Mouse (Mus musculus): ENCODE data around the gene Myo9a.

The Myo9a gene

GRCm38 (mm10) chr9:59750267-59751065 lies at the start of gene Myo9a, which contains the start of gene Senp8:
Gene Myo9a (plus strand): TSS chr9:59750896.
Gene Senp8 (minus strand): TSS chr9:59750710.
- DNase-seq (ENCODE audit: low spot score): peak; percentile 99

GRCm38 (mm10) chr9:59701094-59701493 lies 49.6 kb upstream of the Myo9a start:
- DNase-seq (ENCODE audit: low spot score): no peak

- DNase-seq (ENCODE audit: low spot score): no peak
These were observed 47.6 kb upstream of the Myo9a start for GRCm38 (mm10) chr9:59703099-59703498.

GRCm38 (mm10) chr9:59706850-59707825 lies 43.6 kb upstream of the Myo9a start:
- peak; percentile 80 for DNase-seq (ENCODE audit: low spot score)

GRCm38 (mm10) chr9:59709225-59709624 lies 41.5 kb upstream of the Myo9a start:
- DNase-seq (ENCODE audit: low spot score): no peak

- DNase-seq (ENCODE audit: low spot score): peak; percentile 77
These were observed 34.3 kb upstream of the Myo9a start for GRCm38 (mm10) chr9:59716275-59716898.

GRCm38 (mm10) chr9:59718237-59718636 lies 32.5 kb upstream of the Myo9a start:
- DNase-seq (ENCODE audit: low spot score): no peak

GRCm38 (mm10) chr9:59721144-59721543 lies 29.6 kb upstream of the Myo9a start:
- no peak for DNase-seq (ENCODE audit: low spot score)

- peak; percentile 69 for DNase-seq (ENCODE audit: low spot score)
These were observed 27.5 kb upstream of the Myo9a start for GRCm38 (mm10) chr9:59723096-59723657.

- no peak for DNase-seq (ENCODE audit: low spot score)
These were observed 26.8 kb upstream of the Myo9a start for GRCm38 (mm10) chr9:59723791-59724442.

GRCm38 (mm10) chr9:59725515-59725914 lies 25.2 kb upstream of the Myo9a start:
- no peak for DNase-seq (ENCODE audit: low spot score)

GRCm38 (mm10) chr9:59727569-59728286 lies 23.0 kb upstream of the Myo9a start:
- DNase-seq (ENCODE audit: low spot score): no peak

GRCm38 (mm10) chr9:59731136-59731535 lies 19.6 kb upstream of the Myo9a start:
- DNase-seq (ENCODE audit: low spot score): no peak

- DNase-seq (ENCODE audit: low spot score): no peak
These were observed 17.6 kb upstream of the Myo9a start for GRCm38 (mm10) chr9:59733075-59733474.

- peak; percentile 36 for DNase-seq (ENCODE audit: low spot score)
These were observed 15.3 kb upstream of the Myo9a start for GRCm38 (mm10) chr9:59735394-59735793.

- DNase-seq (ENCODE audit: low spot score): no peak
These were observed 10.1 kb upstream of the Myo9a start for GRCm38 (mm10) chr9:59740593-59740992.

- DNase-seq (ENCODE audit: low spot score): no peak
These were observed 6.8 kb upstream of the Myo9a start for GRCm38 (mm10) chr9:59743903-59744302.

- DNase-seq (ENCODE audit: low spot score): no peak
These were observed 2.3 kb upstream of the Myo9a start for GRCm38 (mm10) chr9:59748387-59748786.

- no peak for DNase-seq (ENCODE audit: low spot score)
These were observed 1.7 kb upstream of the Myo9a start for GRCm38 (mm10) chr9:59748969-59749368.

- no peak for DNase-seq (ENCODE audit: low spot score)
These were observed 973 bp upstream of the Myo9a start for GRCm38 (mm10) chr9:59749581-59750265.

Measured in yolk sac, embryonic 10.5 days (tissue).